Comparison of ENCODE assay signal across 26 mouse cellular contexts in genomic region chr11:34872432-34872831, GRCm38 (mm10). TPM values are rescaled to one million over a fixed set of nuclear protein-coding genes. Genes with fewer than 3 reads are reported as not detected.
DNase-seq lines count a peak whose midpoint lies in the region; ATAC-seq and TF ChIP-seq lines count a peak whose summit lies in the region.
"Had no signal": no experiment of that assay in that cellular context is flagged by ENCODE, and none has a peak within 500 bp of the region (broad histone marks: within the 10 kb centered on the region; RNA-seq: fewer than 3 reads in every experiment).

No protein-coding gene starts in this region.

- no peak overlapping the region for H3K27ac ChIP-seq in ES-E14 (ENCODE audit: insufficient read depth, low read depth, low read length, poor library complexity, severe bottlenecking)
- H3K27ac ChIP-seq in kidney, embryonic 16.5 days (ENCODE audit: low read length) = no peak overlapping the region
- no peak overlapping the region for H3K27ac ChIP-seq in forebrain, embryonic 11.5 days (ENCODE audit: low read depth, low read length)
- H3K27ac ChIP-seq in forebrain, embryonic 12.5 days = no peak overlapping the region

- H3K4me3 ChIP-seq in ES-E14 (ENCODE audit: insufficient read depth in 1 of 2, low read depth in 1 of 2, low read length in 2 of 2, poor library complexity in 1 of 2, severe bottlenecking in 1 of 2) = no peak overlapping the region
- H3K4me3 ChIP-seq in kidney, embryonic 16.5 days (ENCODE audit: low read length) = no peak overlapping the region
- no peak overlapping the region for H3K4me3 ChIP-seq in forebrain, embryonic 11.5 days (ENCODE audit: low read depth, low read length)
- no peak overlapping the region for H3K4me3 ChIP-seq in forebrain, embryonic 12.5 days (replicated peaks)

- no peaks in the 10 kb centered on the region for H3K36me3 ChIP-seq in ES-E14 (ENCODE audit: control insufficient read depth, insufficient read depth, low read length, poor library complexity, severe bottlenecking)
- H3K36me3 ChIP-seq in kidney, embryonic 16.5 days (ENCODE audit: insufficient read depth, low read length) = no peaks in the 10 kb centered on the region
- no peaks in the 10 kb centered on the region for H3K36me3 ChIP-seq in forebrain, embryonic 11.5 days (ENCODE audit: control insufficient read depth, insufficient read depth, low read length)
- H3K36me3 ChIP-seq in forebrain, embryonic 12.5 days (replicated peaks) = no peaks in the 10 kb centered on the region
- H3K36me3 ChIP-seq: G1E had no signal

- H3K9ac ChIP-seq in ES-E14 (ENCODE audit: insufficient read depth, low read depth, low read length, poor library complexity, severe bottlenecking) = no peak overlapping the region
- no peak overlapping the region for H3K9ac ChIP-seq in kidney, embryonic 16.5 days (replicated peaks; ENCODE audit: low read length)
- H3K9ac ChIP-seq in forebrain, embryonic 11.5 days (ENCODE audit: low read length) = no peak overlapping the region
- H3K9ac ChIP-seq in forebrain, embryonic 12.5 days = no peak overlapping the region

- no peak overlapping the region for H3K4me2 ChIP-seq in kidney, embryonic 16.5 days (replicated peaks; ENCODE audit: low read depth, low read length)
- H3K4me2 ChIP-seq in forebrain, embryonic 11.5 days (ENCODE audit: low read depth, low read length, severe bottlenecking) = no peak overlapping the region
- no peak overlapping the region for H3K4me2 ChIP-seq in forebrain, embryonic 12.5 days

- peak; percentile 47 for DNase-seq in ES-CJ7 (ENCODE audit: low read depth, low spot score)
- peak; percentile 19 for DNase-seq in ES-E14 (ENCODE audit: low read depth, low spot score)
- DNase-seq in R1 (ENCODE audit: low read depth, low spot score) = peak; percentile 35
- peak; percentile 48 for DNase-seq in ZHBTc4 (ENCODE audit: low read depth, low spot score)
- no peak for DNase-seq in layer of hippocampus, adult 18-20 months (ENCODE audit: low spot score in 2 of 2)
- no peak for DNase-seq in forebrain, embryonic 11.5 days (ENCODE audit: low spot score)
- DNase-seq: adrenal gland, adult 2 months; adrenal gland, adult 8-10 months; adrenal gland, postnatal 10 days; adrenal gland, postnatal 14 days; adrenal gland, postnatal 25 days; adrenal gland, postnatal 36 days; B cell, adult 2 months; cerebellum, adult 11 months; cerebellum, adult 11-12 months; cerebellum, adult 18-20 months; cerebellum, adult 2 months; cerebellum, adult 8-10 months; cerebellum, adult 9-10 months had no signal

- 85% methylated on average over 2 of the region's 2 CpGs for WGBS in kidney, embryonic 16.5 days
- WGBS in forebrain, embryonic 11.5 days = 78% methylated on average over 2 of the region's 2 CpGs
- WGBS in forebrain, embryonic 12.5 days = 64% methylated on average over 2 of the region's 2 CpGs

- no peaks in the 10 kb centered on the region for H3K4me1 ChIP-seq in ES-E14 (ENCODE audit: control insufficient read depth in 2 of 2, insufficient read depth in 2 of 2, low read length in 2 of 2, poor library complexity in 1 of 2)
- no peaks in the 10 kb centered on the region for H3K4me1 ChIP-seq in kidney, embryonic 16.5 days (ENCODE audit: insufficient read depth, low read length)
- H3K4me1 ChIP-seq in forebrain, embryonic 11.5 days (replicated peaks; ENCODE audit: control insufficient read depth, insufficient read depth, low read length) = no peaks in the 10 kb centered on the region
- no peaks in the 10 kb centered on the region for H3K4me1 ChIP-seq in forebrain, embryonic 12.5 days

- ATAC-seq in kidney, embryonic 16.5 days (ENCODE audit: low FRiP score, low TSS enrichment) = no peak
- no peak for ATAC-seq in forebrain, embryonic 11.5 days (replicated peaks; ENCODE audit: low FRiP score)
- no peak for ATAC-seq in forebrain, embryonic 12.5 days (ENCODE audit: low FRiP score)
- ATAC-seq: activated CD4-positive, CD25-positive, alpha-beta regulatory T cell, adult 4 months; CD4-positive, CD25-positive, alpha-beta regulatory T cell, adult 4 months; Patski had no signal

- H3K27me3 ChIP-seq in kidney, embryonic 16.5 days (ENCODE audit: insufficient read depth, low read length) = no peaks in the 10 kb centered on the region
- H3K27me3 ChIP-seq in forebrain, embryonic 11.5 days (ENCODE audit: control insufficient read depth, insufficient read depth, low read length) = no peaks in the 10 kb centered on the region
- H3K27me3 ChIP-seq in forebrain, embryonic 12.5 days = no peaks in the 10 kb centered on the region
- H3K27me3 ChIP-seq: CH12.LX had no signal

- in situ Hi-C loops in ES-E14 (cut with MboI; ENCODE audit: low sequenced_read_pairs in 2 of 2, unreplicated experiment in 2 of 2) = no loop called here

- no peaks in the 10 kb centered on the region for H3K9me3 ChIP-seq in ES-E14 (ENCODE audit: control insufficient read depth, insufficient read depth, low read depth, low read length)
- H3K9me3 ChIP-seq in kidney, embryonic 16.5 days (ENCODE audit: low read length) = no peaks in the 10 kb centered on the region
- H3K9me3 ChIP-seq in forebrain, embryonic 11.5 days (ENCODE audit: control insufficient read depth, low read length) = no peaks in the 10 kb centered on the region
- H3K9me3 ChIP-seq in forebrain, embryonic 12.5 days = no peaks in the 10 kb centered on the region
- H3K9me3 ChIP-seq: G1E had no signal

TF ChIP-seq in ES-E14, 5 proteins besides CTCF, POLR2A, EP300 and RAD21:
- TF ChIP-seq MAFK (IDR thresholded peaks at IDR 0.05; ENCODE audit: insufficient read depth, low read depth, low read length) (no peak), HCFC1 (IDR thresholded peaks at IDR 0.05; ENCODE audit: borderline replicate concordance, insufficient read depth, low read length) (no peak), ZNF384 (IDR thresholded peaks at IDR 0.05; ENCODE audit: low read depth, low read length) (no peak), ZC3H11A (IDR thresholded peaks at IDR 0.05; ENCODE audit: borderline replicate concordance, low read depth, low read length) (no peak), CHD2 (IDR thresholded peaks at IDR 0.05; ENCODE audit: low read depth, low read length) (no peak)

RNA-seq across cellular contexts. Expression of gene Spdl1, which starts 39.0 kb away (rescaled TPM):
- total RNA-seq in ES-E14 (2012; rRNA removed) = 37.4 and 40.1 TPM in 2 replicates
- under 1 TPM; 0.18 to 0.42 TPM for total RNA-seq in layer of hippocampus, adult 18-20 months (2021)
- polyA plus RNA-seq in kidney, embryonic 16.5 days (2015; fragmentation: Nextera tagmentation; extraction: Ambion mirVana) = 22.7 and 24.1 TPM in 2 replicates
- 27.9 and 30.1 TPM in 2 replicates for polyA plus RNA-seq in forebrain, embryonic 11.5 days (2014; fragmentation: Nextera tagmentation; extraction: Ambion mirVana)
- 23.4 and 26.1 TPM in 2 replicates for polyA plus RNA-seq in forebrain, embryonic 12.5 days (2016; fragmentation: Nextera tagmentation; extraction: Ambion mirVana)

Comparison
In these comparisons a context has a peak if more than half of its experiments do, and no peak if none do; other contexts are left out.
1. DNase-seq: peak in ES-CJ7 (single experiment), ES-E14 (single experiment), R1 (single experiment) and ZHBTc4 (single experiment); none in layer of hippocampus, adult 18-20 months (0 of 2) and forebrain, embryonic 11.5 days (single experiment).